In genomic region chr1:88298686-88299528, GRCm38 (mm10) we compare ENCODE assay signal across 20 mouse cellular contexts. TPM values are rescaled to one million over a fixed set of nuclear protein-coding genes. Genes with fewer than 3 reads are reported as not detected.
DNase-seq lines count a peak whose midpoint lies in the region; ATAC-seq and TF ChIP-seq lines count a peak whose summit lies in the region.
"Had no signal": no experiment of that assay in that cellular context is flagged by ENCODE, and none has a peak within 500 bp of the region (broad histone marks: within the 10 kb centered on the region; RNA-seq: fewer than 3 reads in every experiment).

No protein-coding gene starts in this region.

- peaks cover 89% of the 10 kb centered on the region for H3K9me3 ChIP-seq in hindbrain, embryonic 14.5 days (ENCODE audit: control insufficient read depth, low read length)
- peaks cover 72% of the 10 kb centered on the region for H3K9me3 ChIP-seq in hindbrain, embryonic 16.5 days (ENCODE audit: control insufficient read depth, low read length)
- H3K9me3 ChIP-seq in midbrain, postnatal 0 days (ENCODE audit: low read length), result peaks cover 76% of the 10 kb centered on the region
- H3K9me3 ChIP-seq in midbrain, embryonic 14.5 days (ENCODE audit: control insufficient read depth, low read length), result peaks cover 80% of the 10 kb centered on the region

- no peak for ATAC-seq in hindbrain, embryonic 14.5 days (ENCODE audit: low FRiP score)
- ATAC-seq in hindbrain, embryonic 16.5 days, result no peak
- ATAC-seq in midbrain, postnatal 0 days (ENCODE audit: low FRiP score), result no peak
- ATAC-seq in midbrain, embryonic 14.5 days (ENCODE audit: low FRiP score, low TSS enrichment), result no peak
- ATAC-seq: forebrain, embryonic 15.5 days had no signal

- H3K9ac ChIP-seq in hindbrain, embryonic 14.5 days, result no peak overlapping the region
- H3K9ac ChIP-seq in hindbrain, embryonic 16.5 days (ENCODE audit: low read depth, low read length), result no peak overlapping the region
- H3K9ac ChIP-seq in midbrain, postnatal 0 days (replicated peaks; ENCODE audit: low read length, poor library complexity, severe bottlenecking), result no peak overlapping the region
- no peak overlapping the region for H3K9ac ChIP-seq in midbrain, embryonic 14.5 days (replicated peaks; ENCODE audit: low read length)
- H3K9ac ChIP-seq: embryonic facial prominence, embryonic 13.5 days; forebrain, embryonic 15.5 days; heart, embryonic 12.5 days; hindbrain, embryonic 13.5 days; liver, embryonic 15.5 days had no signal

- TF ChIP-seq CTCF in midbrain, postnatal 0 days (IDR thresholded peaks at IDR 0.05), result no peak
- no peak for TF ChIP-seq CTCF in brain, embryonic 14.5 days (IDR thresholded peaks at IDR 0.05; ENCODE audit: borderline replicate concordance, extremely low read depth, insufficient read depth, insufficient read length)

- no peak overlapping the region for H3K4me3 ChIP-seq in hindbrain, embryonic 14.5 days (replicated peaks; ENCODE audit: low read length)
- H3K4me3 ChIP-seq in hindbrain, embryonic 16.5 days (ENCODE audit: low read length), result no peak overlapping the region
- no peak overlapping the region for H3K4me3 ChIP-seq in midbrain, postnatal 0 days (ENCODE audit: low read depth, low read length)
- H3K4me3 ChIP-seq in midbrain, embryonic 14.5 days (replicated peaks; ENCODE audit: low read depth, low read length), result no peak overlapping the region
- H3K4me3 ChIP-seq: embryonic facial prominence, embryonic 13.5 days; forebrain, embryonic 15.5 days; gastrocnemius, adult 2 months; heart, embryonic 12.5 days; hindbrain, embryonic 13.5 days; liver, embryonic 15.5 days had no signal

- H3K36me3 ChIP-seq in hindbrain, embryonic 14.5 days (replicated peaks; ENCODE audit: control insufficient read depth, insufficient read depth), result no peaks in the 10 kb centered on the region
- H3K36me3 ChIP-seq in hindbrain, embryonic 16.5 days (ENCODE audit: control insufficient read depth, insufficient read depth, low read length), result no peaks in the 10 kb centered on the region
- no peaks in the 10 kb centered on the region for H3K36me3 ChIP-seq in midbrain, postnatal 0 days (ENCODE audit: insufficient read depth, low read length)
- H3K36me3 ChIP-seq in midbrain, embryonic 14.5 days (ENCODE audit: control insufficient read depth, insufficient read depth, low read length), result no peaks in the 10 kb centered on the region
- H3K36me3 ChIP-seq: embryonic facial prominence, embryonic 13.5 days; forebrain, embryonic 15.5 days; heart, embryonic 12.5 days; hindbrain, embryonic 13.5 days; liver, embryonic 15.5 days had no signal

- no peak for TF ChIP-seq POLR2A in brain, embryonic 14.5 days (IDR thresholded peaks at IDR 0.05; ENCODE audit: borderline replicate concordance, extremely low read depth, insufficient read depth, insufficient read length, poor library complexity, severe bottlenecking)

- DNase-seq in hindbrain, embryonic 14.5 days (ENCODE audit: low spot score), result peak; percentile 28
- peak; percentile 5 for DNase-seq in midbrain, postnatal 0 days (ENCODE audit: low spot score)
- DNase-seq in midbrain, embryonic 14.5 days, result no peak
- peak; percentile 9 for DNase-seq in brain, embryonic 14.5 days (ENCODE audit: low read depth)
- DNase-seq in naive thymus-derived CD4-positive, alpha-beta T cell, adult 2 months (ENCODE audit: low read depth), result peak; percentile 11
- no peak for DNase-seq in layer of hippocampus, adult 8-10 months (ENCODE audit: low spot score in 2 of 2)
- DNase-seq in kidney, adult 9 months, result no peak
- DNase-seq: adrenal gland, adult 2 months; cerebellum, adult 9-10 months; gastrocnemius, adult 2 months; right cerebral cortex, postnatal 14 days had no signal

- H3K4me1 ChIP-seq in hindbrain, embryonic 14.5 days (replicated peaks; ENCODE audit: control insufficient read depth, insufficient read depth, low read length), result no peaks in the 10 kb centered on the region
- no peaks in the 10 kb centered on the region for H3K4me1 ChIP-seq in hindbrain, embryonic 16.5 days (ENCODE audit: control insufficient read depth, insufficient read depth, low read depth, low read length)
- no peaks in the 10 kb centered on the region for H3K4me1 ChIP-seq in midbrain, postnatal 0 days (ENCODE audit: insufficient read depth, low read length)
- no peaks in the 10 kb centered on the region for H3K4me1 ChIP-seq in midbrain, embryonic 14.5 days (ENCODE audit: control insufficient read depth, insufficient read depth, low read length)
- H3K4me1 ChIP-seq: embryonic facial prominence, embryonic 13.5 days; forebrain, embryonic 15.5 days; heart, embryonic 12.5 days; hindbrain, embryonic 13.5 days; liver, embryonic 15.5 days had no signal

- WGBS in hindbrain, embryonic 14.5 days, result 65% methylated on average over 4 of the region's 4 CpGs
- WGBS in hindbrain, embryonic 16.5 days, result 66% methylated on average over 4 of the region's 4 CpGs
- WGBS in midbrain, postnatal 0 days, result 67% methylated on average over 4 of the region's 4 CpGs
- 66% methylated on average over 4 of the region's 4 CpGs for WGBS in midbrain, embryonic 14.5 days

- no peaks in the 10 kb centered on the region for H3K27me3 ChIP-seq in hindbrain, embryonic 14.5 days (ENCODE audit: control insufficient read depth, insufficient read depth, low read length)
- no peaks in the 10 kb centered on the region for H3K27me3 ChIP-seq in hindbrain, embryonic 16.5 days (replicated peaks; ENCODE audit: control insufficient read depth, insufficient read depth, low read length)
- H3K27me3 ChIP-seq in midbrain, postnatal 0 days (ENCODE audit: insufficient read depth, low read length), result no peaks in the 10 kb centered on the region
- no peaks in the 10 kb centered on the region for H3K27me3 ChIP-seq in midbrain, embryonic 14.5 days (ENCODE audit: control insufficient read depth, insufficient read depth, low read length)
- H3K27me3 ChIP-seq: embryonic facial prominence, embryonic 13.5 days; forebrain, embryonic 15.5 days; heart, embryonic 12.5 days; hindbrain, embryonic 13.5 days; liver, embryonic 15.5 days had no signal

- H3K4me2 ChIP-seq in hindbrain, embryonic 14.5 days (replicated peaks), result no peak overlapping the region
- no peak overlapping the region for H3K4me2 ChIP-seq in hindbrain, embryonic 16.5 days (ENCODE audit: low read length)
- H3K4me2 ChIP-seq in midbrain, postnatal 0 days (ENCODE audit: low read depth, low read length, poor library complexity, severe bottlenecking), result no peak overlapping the region
- H3K4me2 ChIP-seq in midbrain, embryonic 14.5 days (ENCODE audit: low read length), result no peak overlapping the region
- H3K4me2 ChIP-seq: embryonic facial prominence, embryonic 13.5 days; forebrain, embryonic 15.5 days; heart, embryonic 12.5 days; hindbrain, embryonic 13.5 days; liver, embryonic 15.5 days had no signal

- no peak overlapping the region for H3K27ac ChIP-seq in hindbrain, embryonic 14.5 days
- no peak overlapping the region for H3K27ac ChIP-seq in hindbrain, embryonic 16.5 days (ENCODE audit: low read depth, low read length)
- H3K27ac ChIP-seq in midbrain, postnatal 0 days (ENCODE audit: low read depth, low read length), result no peak overlapping the region
- H3K27ac ChIP-seq in midbrain, embryonic 14.5 days (replicated peaks; ENCODE audit: low read depth, low read length), result no peak overlapping the region
- H3K27ac ChIP-seq: embryonic facial prominence, embryonic 13.5 days; forebrain, embryonic 15.5 days; gastrocnemius, adult 2 months; hindbrain, embryonic 13.5 days; kidney, postnatal 0 days; liver, embryonic 15.5 days; macrophage had no signal

RNA-seq across cellular contexts. Expression of gene Trpm8, which starts 21.4 kb away (rescaled TPM):
- polyA plus RNA-seq in hindbrain, embryonic 14.5 days (2014; fragmentation: Nextera tagmentation; extraction: Ambion mirVana), result 0.10 and 0.17 TPM in 2 replicates
- 0.10 and 0.14 TPM in 2 replicates for polyA plus RNA-seq in hindbrain, embryonic 16.5 days (2015; fragmentation: Nextera tagmentation; extraction: Ambion mirVana)
- 1.2 TPM in 2 replicates for total RNA-seq in midbrain, postnatal 0 days (2014; rRNA removed)
- 0.21 and 0.29 TPM in 2 replicates for polyA plus RNA-seq in midbrain, postnatal 0 days (2015; fragmentation: Nextera tagmentation; extraction: Ambion mirVana)
- polyA plus RNA-seq in midbrain, embryonic 14.5 days (2014; fragmentation: Nextera tagmentation; extraction: Ambion mirVana), result 0.14 TPM in 1 of 2 replicates, not detected in the other
- 0.10 TPM in 2 replicates for polyA plus RNA-seq in brain, embryonic 14.5 days (2012; rRNA removed)
- total RNA-seq in layer of hippocampus, adult 8-10 months (2022), result under 1 TPM in 2 of 4 experiments, not detected in 2; 0.09 to 0.22 TPM
- total RNA-seq: adrenal gland, adult 2 months; gastrocnemius, adult 2 months; monocyte, adult 5-6 weeks had no signal
- polyA plus RNA-seq: adrenal gland, adult 2 months; embryonic facial prominence, embryonic 13.5 days; heart, embryonic 12.5 days; kidney, postnatal 0 days; liver, embryonic 15.5 days; macrophage had no signal

RNA-seq across cellular contexts. Expression of gene Hjurp, which starts 21.5 kb away (rescaled TPM):
- 64.1 and 64.5 TPM in 2 replicates for polyA plus RNA-seq in hindbrain, embryonic 14.5 days (2014; fragmentation: Nextera tagmentation; extraction: Ambion mirVana)
- polyA plus RNA-seq in hindbrain, embryonic 16.5 days (2015; fragmentation: Nextera tagmentation; extraction: Ambion mirVana), result 66.4 and 80.3 TPM in 2 replicates
- total RNA-seq in midbrain, postnatal 0 days (2014; rRNA removed), result 88.0 and 96.8 TPM in 2 replicates
- polyA plus RNA-seq in midbrain, postnatal 0 days (2015; fragmentation: Nextera tagmentation; extraction: Ambion mirVana), result 42.3 and 45.9 TPM in 2 replicates
- 52.9 and 80.2 TPM in 2 replicates for polyA plus RNA-seq in midbrain, embryonic 14.5 days (2014; fragmentation: Nextera tagmentation; extraction: Ambion mirVana)
- 140 and 179 TPM in 2 replicates for polyA plus RNA-seq in brain, embryonic 14.5 days (2012; rRNA removed)
- total RNA-seq in layer of hippocampus, adult 8-10 months (2022), result 10 to 100 TPM; 34.5 to 51.6 (median 42.5) TPM

Comparison
In these comparisons a context has a peak if more than half of its experiments do, and no peak if none do; other contexts are left out.
1. DNase-seq: peak in hindbrain, embryonic 14.5 days (single experiment), midbrain, postnatal 0 days (single experiment), brain, embryonic 14.5 days (single experiment) and naive thymus-derived CD4-positive, alpha-beta T cell, adult 2 months (single experiment); none in midbrain, embryonic 14.5 days (single experiment), layer of hippocampus, adult 8-10 months (0 of 2) and kidney, adult 9 months (single experiment).